Mouse (Mus musculus): ENCODE results near the gene Chrna7.

The Chrna7 gene

DNA sequence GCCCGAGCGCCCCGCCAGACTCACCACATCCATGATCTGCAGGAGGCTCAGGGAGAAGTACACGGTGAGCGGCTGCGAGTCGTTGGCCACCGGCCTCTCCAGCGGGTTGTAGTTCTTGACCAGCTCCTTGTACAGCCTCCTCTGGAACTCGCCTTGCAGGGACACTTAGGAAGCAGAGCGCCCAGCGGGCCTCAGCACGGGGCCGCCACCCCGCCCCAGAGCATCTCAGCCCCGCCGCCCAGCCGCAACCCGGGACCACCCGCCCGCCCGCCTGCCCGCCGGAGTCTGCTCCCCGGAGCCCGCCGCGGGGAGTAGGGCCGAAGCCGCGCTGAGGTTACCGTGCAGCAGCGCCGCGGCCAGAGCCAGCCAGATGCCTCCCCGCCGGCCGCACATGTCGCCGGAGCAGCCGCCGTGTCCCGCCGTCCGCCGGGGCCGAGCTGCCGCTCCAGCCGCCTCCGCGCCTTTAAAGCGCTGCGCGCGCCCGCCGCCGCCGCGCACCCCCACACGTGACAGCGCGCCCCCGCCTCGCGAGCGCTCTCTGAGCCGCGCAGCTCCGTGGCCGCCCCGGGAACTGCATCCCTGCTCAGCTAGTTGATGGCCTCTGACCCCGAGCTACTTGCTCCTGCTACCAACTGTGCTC, at the start of gene Chrna7:
Chrna7 (minus strand) TSS at position 486 of the 640 bp plus-strand sequence.
- DNase-seq: peak; percentile 61

DNA sequence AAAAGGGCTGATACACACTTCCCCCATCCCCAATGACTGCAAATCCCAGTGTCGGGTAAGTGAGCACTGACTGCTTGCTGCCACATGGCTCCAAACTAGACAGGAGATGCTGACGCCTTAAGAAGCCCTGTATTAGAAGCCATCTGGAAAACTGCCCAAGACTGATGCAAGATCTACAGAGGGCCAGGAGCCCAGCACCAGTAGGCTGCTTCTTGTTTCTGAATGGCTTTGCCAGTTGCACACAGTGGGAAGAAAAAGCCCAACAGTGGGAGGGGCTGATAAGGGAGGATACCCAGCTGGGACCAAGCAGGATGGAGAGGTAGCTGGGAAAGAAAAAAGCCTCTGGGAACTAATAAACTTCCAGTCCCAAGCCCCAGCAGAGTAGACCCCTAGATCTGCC, 37.0 kb upstream of the Chrna7 start:
- no peak for DNase-seq

DNA sequence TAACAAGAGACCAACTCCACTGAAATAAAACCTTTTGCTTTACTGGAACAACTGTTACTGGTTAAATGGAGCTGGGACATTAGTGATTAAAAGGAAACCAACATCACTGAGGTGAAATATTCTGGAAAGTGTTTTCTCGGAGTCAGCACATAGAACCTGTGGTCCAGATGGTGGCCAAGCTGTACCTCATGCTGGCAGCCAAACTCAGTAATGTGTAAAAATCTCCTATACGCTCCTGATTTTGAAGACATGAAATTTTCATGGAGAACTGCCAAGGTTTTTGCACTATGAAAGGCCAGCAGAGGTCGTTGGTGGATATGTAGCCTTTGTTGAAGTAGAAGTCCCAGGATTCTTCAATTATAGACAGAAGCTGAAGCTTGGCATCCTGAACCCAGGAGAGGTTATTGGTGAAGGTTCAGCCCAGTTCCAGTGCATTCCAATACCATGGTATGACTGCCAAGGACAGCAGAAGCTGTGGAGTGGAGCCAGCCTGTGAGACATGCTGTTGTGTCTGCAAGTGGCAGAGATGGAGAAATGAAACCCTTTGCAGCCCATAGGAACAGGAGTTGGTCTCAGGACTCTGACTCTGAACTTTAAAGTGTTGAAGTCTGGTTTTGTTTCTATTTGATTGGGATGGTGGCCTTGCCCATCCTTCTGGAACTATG, 25.6 kb upstream of the Chrna7 start:
- DNase-seq: no peak

DNA sequence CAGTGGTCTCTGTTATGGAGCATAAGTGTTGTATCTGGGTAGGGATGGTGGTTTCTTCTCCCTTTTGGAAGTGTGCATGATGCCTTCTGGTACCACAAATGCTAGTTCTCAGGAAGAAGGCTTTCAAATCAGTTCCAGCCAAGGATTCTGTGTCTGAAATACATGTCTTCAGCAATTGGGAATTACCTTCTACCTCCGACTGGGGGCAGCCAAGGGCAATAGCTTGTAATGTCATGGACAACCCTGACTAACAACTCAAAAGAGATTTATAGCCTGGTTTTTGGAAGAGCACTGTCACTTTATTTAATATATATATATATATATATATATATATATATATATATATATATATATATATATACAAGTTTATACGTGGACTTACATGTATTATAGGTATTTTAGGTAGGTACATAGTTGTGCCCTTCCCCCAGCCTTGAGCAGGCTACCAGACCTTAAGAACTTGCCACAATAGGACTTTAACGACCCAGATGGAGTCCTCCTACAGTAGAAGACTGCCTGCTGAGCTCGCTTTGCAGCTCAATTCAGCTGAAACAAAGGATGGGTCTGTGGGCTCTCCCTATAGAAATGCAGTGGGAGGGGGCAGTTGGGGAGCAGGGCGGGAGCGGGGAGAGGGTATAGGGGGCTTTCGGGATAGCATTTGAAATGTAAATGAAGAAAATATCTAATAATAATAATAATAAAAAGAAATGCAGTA, 12.9 kb upstream of the Chrna7 start:
- DNase-seq: no peak

DNA sequence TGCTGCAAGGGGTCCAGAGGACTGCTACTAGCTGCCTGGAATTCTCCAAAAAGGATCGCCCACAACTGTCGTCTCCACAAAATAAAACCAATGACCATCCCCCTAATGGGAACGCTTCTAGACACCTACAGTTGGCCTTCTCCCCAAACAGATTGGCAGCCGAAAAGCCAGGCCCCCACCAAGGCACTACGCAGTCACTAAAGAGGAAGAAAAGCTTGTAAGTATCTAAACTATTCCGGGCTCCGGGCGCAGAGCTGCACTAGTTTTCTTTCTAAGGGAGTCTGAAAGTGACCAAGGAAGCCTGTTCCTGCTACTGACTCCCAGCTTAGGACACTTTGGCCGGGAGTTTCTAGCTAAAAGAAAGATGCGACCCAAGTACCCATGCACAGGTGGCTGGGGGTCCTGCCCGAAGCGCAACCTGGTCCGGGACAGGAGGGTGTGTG, 707 bp downstream of the Chrna7 start:
- DNase-seq: no peak

DNA sequence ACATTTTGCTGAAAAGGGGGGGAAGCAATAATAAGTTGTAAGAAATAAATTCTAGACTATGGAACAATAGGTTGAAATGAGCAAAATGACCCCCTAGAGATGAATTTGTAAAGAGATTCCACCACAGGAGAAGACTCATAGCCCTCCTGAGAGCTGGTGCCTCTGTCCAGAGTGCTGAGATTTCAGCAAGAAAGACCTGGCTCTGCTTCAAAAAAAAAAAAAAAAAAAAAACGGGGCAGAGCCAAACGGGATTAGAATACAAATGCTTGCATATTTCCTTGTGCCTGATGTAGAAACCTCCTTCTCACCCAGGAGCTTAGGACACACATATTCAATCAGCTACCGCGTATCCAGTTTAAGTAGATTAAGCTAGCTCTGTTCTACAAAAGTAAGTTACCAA, 2.9 kb downstream of the Chrna7 start:
- no peak for DNase-seq

DNA sequence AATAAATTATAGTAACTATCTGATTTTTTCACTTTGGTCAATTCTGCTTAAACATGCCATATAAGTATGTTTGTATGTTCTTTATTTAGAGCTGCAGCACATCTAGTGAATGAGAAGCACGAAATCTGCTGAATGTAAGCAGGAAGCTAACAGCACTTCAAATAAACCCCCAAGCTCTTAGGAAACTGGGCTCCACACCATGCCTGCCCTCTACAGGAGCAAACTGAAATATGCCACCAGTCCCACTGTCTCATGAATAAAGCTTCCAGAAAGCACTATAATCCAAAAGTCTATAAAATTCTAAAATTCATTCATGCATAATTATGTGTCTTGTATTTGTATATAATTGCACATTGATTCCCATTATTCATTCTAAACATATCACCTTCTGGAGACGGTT, 5.2 kb downstream of the Chrna7 start:
- no peak for DNase-seq

DNA sequence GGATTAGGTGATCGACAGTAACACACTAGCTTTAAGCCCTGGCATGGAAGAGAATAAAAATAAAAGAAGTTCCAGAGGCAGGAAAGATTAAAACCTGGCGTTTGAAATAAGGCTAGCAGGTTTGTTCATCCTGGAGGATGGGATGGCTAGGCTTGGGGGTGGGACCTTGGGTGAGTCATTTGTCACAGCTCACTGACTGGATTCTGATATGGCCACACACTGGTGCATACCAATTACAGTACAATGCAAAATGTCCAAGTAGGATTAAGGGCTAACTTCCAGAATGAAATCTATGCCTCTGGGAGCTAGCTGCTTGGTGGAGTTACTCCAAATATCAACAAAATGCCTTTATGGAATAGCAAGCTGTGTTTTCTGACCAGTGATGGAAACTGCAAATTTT, 16.8 kb downstream of the Chrna7 start:
- no peak for DNase-seq

DNA sequence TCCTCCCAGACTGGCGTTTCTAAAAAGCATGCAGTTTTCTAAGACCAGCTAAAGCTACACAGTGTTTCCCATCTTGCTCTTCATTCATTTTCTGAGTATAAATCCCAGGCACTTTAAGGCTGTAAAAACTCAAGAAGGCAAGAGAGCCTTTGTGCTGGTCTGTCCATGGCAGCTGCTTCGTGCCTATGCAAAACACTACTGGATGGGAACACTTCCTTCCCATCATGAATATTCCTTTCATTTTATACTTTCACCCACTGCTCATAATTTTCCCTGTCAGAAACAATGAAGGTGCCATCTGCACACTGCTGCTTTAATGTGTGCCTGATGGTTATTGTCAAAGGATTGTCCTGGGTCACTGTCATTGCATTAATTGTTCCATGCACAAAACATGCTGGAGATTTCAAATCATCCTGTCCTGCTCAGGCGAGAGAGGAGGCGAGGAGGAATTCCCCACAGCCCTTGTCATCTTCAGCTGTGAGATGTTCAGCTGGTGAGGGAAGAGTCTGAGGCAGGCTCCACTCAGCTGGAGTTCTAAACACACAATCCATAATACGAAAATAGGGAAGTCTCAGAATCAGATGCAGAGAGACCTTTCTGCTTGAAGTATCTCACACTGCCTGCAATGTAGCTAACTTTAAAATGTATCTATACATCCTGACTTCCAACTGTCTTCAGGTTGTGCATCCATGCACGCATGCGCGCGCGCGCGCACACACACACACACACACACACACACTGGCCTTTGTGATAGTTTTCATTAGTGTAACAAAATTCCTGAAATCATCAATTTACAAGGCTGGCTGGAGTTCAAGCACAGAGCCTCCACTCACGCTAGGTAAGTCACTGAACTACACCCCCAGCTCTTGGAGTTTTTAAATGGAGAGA, 22.5 kb downstream of the Chrna7 start:
- DNase-seq: no peak

DNA sequence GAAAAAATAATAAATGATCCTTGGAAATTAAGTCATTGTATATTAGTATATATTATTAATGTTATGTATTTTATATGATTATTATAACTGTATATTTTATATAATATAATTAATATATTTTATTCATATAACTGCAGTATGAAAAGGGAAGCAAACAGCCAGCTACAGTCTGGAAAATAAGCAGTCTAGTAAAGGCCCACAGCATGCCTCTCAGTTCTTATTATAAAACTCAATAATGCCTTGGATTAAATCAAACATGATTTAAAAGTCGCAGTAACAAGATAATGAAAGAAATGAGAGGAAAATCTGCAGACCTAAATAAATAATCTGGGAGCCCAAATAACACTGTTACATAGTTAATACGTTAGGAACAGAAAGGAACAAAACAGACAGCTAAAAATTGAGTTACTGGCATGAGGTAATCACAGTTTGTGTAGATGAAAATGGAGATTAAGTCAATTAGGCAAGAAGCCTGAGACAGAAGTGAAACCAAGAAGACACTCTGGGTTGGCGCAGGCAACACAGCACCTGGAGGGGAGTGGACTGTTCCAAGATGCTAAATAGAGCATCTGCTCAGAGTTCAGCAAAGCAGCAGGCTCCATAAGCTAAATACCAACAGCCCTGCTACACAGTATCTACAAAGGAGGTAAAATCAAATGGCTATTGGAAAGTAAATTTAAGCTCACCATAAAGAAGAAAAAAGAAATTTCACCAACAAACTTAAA, 42.1 kb downstream of the Chrna7 start:
- DNase-seq: no peak

DNA sequence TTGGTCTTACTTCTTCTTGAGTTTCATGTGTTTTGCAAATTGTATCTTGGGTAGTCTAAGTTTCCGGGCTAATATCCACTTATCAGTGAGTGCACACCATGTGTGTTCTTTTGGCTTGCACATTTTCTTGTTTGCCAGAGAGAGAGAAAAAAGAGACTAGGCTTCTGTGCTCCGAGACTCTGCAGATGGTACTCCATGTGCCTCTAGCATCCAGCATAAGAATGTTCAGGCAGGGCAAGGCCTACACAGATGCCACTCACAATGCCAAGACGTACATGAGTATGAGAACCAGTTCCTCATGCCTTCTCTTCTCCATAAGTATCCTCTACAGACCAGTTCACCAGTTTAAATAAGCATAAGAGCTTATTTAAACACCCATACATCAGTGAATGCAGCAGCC, 47.8 kb downstream of the Chrna7 start:
- DNase-seq: no peak

DNA sequence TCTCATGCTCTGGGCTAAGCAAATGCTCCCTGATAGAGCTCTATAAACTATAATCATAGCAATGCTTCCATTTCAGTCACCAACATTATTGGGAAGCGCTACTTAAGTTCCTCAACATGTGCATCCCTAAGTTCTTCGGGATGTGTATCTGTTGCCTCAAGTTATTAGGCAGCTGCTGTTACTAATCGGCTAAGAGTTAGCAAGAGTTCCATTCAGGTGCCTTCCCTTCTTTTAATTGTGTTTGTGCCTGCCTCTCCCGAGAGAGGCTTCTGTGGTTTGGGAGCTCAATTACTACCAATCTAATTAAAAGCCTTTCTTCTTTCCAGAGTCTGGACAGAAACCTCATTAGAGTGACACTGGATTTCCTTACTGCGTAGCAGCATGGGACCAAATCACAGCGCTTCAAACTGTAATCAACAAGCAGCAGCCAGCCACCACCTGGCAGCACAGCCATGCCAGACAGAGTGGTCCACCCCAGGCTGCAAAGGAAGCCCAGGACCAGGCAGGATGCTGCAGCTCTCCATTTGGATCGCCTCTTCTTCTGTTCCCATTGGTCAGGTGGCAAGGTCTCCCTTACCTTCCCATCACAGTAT, 50.0 kb downstream of the Chrna7 start:
- no peak for DNase-seq

DNA sequence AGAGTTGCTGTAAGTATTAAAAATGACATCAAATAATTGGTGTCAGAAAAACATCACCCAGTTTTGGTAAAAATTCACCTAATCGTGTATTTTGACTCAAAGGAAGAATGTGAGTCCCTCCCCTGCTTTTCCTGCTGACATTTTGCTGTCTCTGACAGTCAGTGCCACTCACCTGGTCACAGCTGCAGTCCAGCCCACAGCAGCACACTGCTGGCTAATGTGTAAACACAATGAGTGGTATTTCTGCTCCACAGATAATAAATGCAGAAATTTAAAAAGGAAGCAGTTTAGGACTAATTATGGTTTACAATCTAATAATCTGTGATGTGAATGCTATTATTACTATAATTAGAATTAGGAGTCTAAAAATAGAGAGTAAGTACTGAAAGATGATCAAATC, 59.1 kb downstream of the Chrna7 start:
- DNase-seq: no peak

DNA sequence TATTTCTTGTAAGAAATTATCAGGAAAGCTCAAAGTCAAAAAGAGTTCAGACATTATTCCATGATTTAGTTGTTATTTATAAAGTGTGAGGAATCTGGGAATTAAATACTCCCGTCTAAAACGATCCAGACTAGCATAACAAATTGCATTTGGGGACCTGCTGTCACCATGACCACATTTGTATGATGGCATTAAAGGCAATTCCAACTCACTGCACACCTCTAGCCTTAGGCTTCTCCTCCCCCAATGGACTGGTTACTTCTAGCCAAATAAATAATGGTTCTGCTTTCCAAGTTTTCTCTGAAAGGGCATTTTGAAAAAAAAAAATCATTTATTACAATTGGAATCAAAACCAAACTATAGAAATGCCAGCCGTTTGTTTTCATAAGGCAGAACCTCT, 63.6 kb downstream of the Chrna7 start:
- DNase-seq: no peak

DNA sequence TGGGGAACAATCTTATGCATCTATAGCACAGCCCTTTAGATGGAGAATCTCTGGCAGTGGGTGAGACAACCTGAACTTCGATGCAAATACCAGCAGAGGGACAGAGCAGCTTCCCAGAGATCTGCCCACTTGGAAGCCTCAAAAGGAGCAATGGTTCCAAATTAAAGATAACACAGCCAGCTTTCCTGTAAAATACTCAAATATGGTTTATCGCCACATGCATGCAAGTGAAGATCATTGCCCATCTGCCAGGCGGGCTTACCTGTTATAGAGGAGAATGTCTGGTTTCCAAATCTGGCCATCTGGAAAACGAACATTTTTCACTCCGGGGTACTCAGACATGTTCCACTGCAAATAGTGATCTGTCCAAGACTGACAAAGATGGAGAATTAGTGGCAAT, 64.0 kb downstream of the Chrna7 start:
- DNase-seq: no peak

DNA sequence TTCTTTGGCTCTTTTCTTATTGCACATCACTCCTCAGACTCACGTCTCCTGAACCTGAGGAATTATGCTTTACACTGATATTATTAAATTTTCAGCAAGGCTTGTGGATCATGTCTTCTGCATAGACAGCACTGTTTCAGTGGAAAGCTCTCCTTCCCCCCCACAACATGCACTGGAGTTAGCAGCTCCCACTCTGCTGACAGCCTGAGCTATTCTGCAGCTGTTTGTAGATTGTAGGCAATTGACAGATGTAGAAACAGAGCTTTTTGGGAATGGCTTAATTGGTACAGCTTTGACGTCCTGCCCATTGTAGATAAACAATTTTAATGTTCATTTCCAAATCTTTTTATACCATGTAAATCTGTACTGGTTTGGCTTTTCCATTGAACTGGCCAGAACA, 89.8 kb downstream of the Chrna7 start:
- DNase-seq: no peak

DNA sequence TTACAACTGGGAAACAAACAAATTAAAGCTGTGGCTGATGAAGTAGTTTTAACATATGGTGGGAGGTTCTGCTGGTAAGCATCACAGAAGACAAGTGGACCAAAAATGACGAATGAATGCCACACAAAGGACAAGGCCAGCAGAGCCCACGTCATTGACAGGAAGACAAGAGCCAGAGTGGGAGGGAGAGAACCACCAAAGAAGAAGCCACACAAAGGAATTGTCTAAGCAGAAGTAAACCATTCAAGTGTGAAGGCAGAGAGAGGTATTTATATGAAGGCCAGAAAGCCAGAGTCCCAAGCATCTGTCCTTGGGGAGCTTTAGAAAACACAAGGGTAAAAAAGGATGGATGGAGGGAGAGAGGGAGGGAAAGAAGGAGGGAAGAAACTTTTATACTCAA, 98.7 kb downstream of the Chrna7 start:
- DNase-seq: no peak

DNA sequence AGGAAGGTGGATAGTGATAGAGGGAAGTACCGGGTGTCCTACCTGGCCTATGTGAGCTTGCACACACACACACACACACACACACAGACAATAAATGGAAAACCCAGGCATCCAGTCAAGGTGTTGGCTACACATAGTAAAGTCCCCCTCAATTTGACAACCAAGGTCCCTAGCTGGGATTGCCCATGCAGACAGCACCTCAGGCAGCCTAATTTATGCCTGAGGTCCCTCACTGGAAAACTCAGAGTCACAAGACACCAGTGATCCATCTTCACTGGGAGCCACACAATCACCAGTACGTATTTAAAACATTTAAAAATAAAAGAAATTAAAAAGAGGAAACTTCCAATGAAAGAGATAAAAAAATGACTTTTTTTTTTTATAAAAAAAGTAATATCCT, 99.1 kb downstream of the Chrna7 start:
- DNase-seq: no peak

DNA sequence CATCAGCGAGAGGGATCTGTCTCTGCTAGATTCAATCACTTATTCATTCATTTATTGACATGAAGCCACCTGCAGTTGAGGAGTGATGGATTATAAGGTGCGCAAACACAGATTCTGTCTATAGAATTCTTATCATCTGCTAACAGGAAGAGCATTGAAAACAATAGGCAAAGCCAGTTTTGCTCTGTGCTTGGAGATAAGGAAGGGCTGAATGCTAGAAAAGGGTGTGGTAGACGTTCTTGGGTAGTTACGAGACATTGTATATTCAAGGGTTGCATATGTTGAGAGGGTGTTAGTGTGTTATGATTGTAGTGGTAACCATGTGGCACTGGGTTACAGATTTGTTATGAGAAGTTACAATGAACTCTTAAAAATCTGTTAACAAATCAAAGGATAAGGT, 103.0 kb downstream of the Chrna7 start:
- DNase-seq: no peak

DNA sequence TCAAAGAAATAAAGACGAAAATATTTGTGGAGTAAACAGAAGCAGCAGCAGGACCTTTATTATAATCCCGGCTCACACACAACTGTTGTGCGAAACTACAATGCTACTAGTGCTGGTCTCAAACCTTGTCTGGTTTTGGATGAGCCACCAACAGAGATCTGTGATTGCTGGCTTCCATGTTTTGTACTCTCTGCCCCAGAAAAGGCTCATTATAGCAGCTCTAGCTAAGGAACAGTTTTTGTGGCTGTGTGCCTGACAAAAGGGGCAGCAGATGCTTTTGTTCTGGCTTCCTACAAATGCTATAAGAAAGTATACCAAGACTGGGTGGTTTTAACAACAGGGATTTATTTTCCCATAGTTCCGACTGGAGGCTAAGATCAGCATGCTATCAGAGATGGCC, 126.4 kb downstream of the Chrna7 start:
- DNase-seq: no peak

DNA sequence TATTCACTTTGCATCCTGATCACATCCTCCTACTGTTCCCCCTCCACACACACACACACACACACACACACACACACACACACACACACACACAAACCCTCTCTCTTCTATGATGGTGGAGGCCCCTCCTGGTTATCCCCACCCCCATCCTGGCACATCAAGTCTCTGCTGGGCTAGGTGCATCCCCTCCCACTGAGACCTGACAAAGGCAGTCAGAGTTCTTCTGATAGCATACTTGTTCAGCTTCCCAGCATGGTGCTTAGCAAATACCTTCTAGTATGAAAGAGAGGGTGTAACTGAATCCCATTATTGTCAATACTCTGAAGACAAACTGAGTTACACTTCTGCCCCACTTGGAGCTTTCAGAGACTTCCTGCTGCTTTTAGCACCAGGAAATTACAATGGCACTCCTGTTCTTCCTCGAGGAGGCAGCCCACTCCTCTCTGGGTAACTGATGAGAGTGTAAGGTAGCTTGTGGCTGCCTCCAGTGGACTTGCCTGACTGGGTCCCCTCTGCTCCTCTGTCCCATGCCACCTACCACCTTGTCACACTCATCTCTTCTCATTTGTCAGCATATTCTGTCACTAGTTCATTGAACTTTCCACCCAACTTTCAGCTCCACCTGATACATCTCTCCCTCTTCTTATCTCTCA, 127.9 kb downstream of the Chrna7 start:
- no peak for DNase-seq

DNA sequence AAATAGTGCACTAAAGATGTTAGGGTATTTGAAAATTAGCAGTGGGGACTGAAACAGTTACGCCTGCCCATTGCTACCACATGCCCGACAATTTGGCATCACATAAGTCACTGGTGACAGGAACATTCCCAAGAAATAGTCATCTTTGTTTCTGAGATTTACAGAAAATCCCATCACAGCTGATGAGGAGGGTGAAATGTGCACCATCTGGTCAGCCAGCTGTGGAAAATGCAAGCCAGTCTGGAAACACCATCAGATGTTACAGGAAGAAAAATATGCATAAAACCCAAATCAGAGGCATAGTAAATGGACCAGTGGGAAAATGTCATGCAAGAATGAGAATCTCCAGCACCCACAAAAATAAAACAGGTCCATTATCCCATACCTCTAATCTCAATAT, 151.4 kb downstream of the Chrna7 start:
- no peak for DNase-seq

Data from liver (tissue).